Mouse (Mus musculus): ENCODE measurements around the gene Odf4. TPM values are rescaled to one million over a fixed set of nuclear protein-coding genes. Genes with fewer than 3 reads are reported as not detected.

Gene Odf4
- polyA plus RNA-seq, 1 experiment from 2014 or later, result not detected

- Histone ChIP-seq H3K9me3 (ENCODE audit: control insufficient read depth, low read length) (no peaks in the 10 kb centered on the region), H3K36me3 (ENCODE audit: control insufficient read depth, insufficient read depth, low read length) (no peaks in the 10 kb centered on the region), H3K9ac (ENCODE audit: low read length) (no peak overlapping the region), H3K27me3 (ENCODE audit: control insufficient read depth, insufficient read depth, low read length) (no peaks in the 10 kb centered on the region), H3K4me3 (ENCODE audit: low read depth, low read length) (no peak overlapping the region), H3K27ac (ENCODE audit: low read depth, low read length) (no peak overlapping the region), H3K4me1 (replicated peaks; ENCODE audit: control insufficient read depth, insufficient read depth, low read length) (peaks cover 2% of the 10 kb centered on the region; the same call in 1 of the 2 replicates), H3K4me2 (ENCODE audit: low read depth, low read length, severe bottlenecking) (no peak overlapping the region)
- no peak for ATAC-seq (replicated peaks; ENCODE audit: low FRiP score)
- DNase-seq (ENCODE audit: low spot score), result no peak
- WGBS, result 76% methylated on average over 6 of the region's 6 CpGs
These were observed 29.0 kb downstream of the Odf4 start for GRCm38 (mm10) chr11:68897838-68898237.

- H3K9ac ChIP-seq (ENCODE audit: low read length), result no peak overlapping the region
- no peak for ATAC-seq (replicated peaks; ENCODE audit: low FRiP score)
- DNase-seq (ENCODE audit: low spot score), result no peak
- H3K27me3 ChIP-seq (ENCODE audit: control insufficient read depth, insufficient read depth, low read length), result no peaks in the 10 kb centered on the region
- WGBS, result 51% methylated on average over 4 of the region's 4 CpGs
- no peak overlapping the region for H3K27ac ChIP-seq (ENCODE audit: low read depth, low read length)
- no peak overlapping the region for H3K4me3 ChIP-seq (ENCODE audit: low read depth, low read length)
- no peak overlapping the region for H3K4me2 ChIP-seq (ENCODE audit: low read depth, low read length, severe bottlenecking)
- H3K4me1 ChIP-seq (replicated peaks; ENCODE audit: control insufficient read depth, insufficient read depth, low read length), result 0 out of 2 replicates have a peak, but pooled peaks cover 2% of the 10 kb centered on the region
- H3K36me3 ChIP-seq (ENCODE audit: control insufficient read depth, insufficient read depth, low read length), result no peaks in the 10 kb centered on the region
- H3K9me3 ChIP-seq (ENCODE audit: control insufficient read depth, low read length), result no peaks in the 10 kb centered on the region
These were observed 29.8 kb downstream of the Odf4 start for GRCm38 (mm10) chr11:68897120-68897519.

GRCm38 (mm10) chr11:68896247-68896646 lies 30.6 kb downstream of the Odf4 start:
- H3K4me2 ChIP-seq (ENCODE audit: low read depth, low read length, severe bottlenecking), result no peak overlapping the region
- no peaks in the 10 kb centered on the region for H3K27me3 ChIP-seq (ENCODE audit: control insufficient read depth, insufficient read depth, low read length)
- no peak overlapping the region for H3K27ac ChIP-seq (ENCODE audit: low read depth, low read length)
- ATAC-seq (replicated peaks; ENCODE audit: low FRiP score) (no peak), DNase-seq (ENCODE audit: low spot score) (no peak)
- H3K4me1 ChIP-seq (replicated peaks; ENCODE audit: control insufficient read depth, insufficient read depth, low read length), result 0 out of 2 replicates have a peak, but pooled peaks cover 2% of the 10 kb centered on the region
- WGBS, result 95% methylated on average over 5 of the region's 5 CpGs
- H3K36me3 ChIP-seq (ENCODE audit: control insufficient read depth, insufficient read depth, low read length), result no peaks in the 10 kb centered on the region
- H3K9ac ChIP-seq (ENCODE audit: low read length), result no peak overlapping the region
- no peak overlapping the region for H3K4me3 ChIP-seq (ENCODE audit: low read depth, low read length)
- no peaks in the 10 kb centered on the region for H3K9me3 ChIP-seq (ENCODE audit: control insufficient read depth, low read length)

GRCm38 (mm10) chr11:68893911-68894464 lies 32.9 kb downstream of the Odf4 start:
- H3K36me3 ChIP-seq (ENCODE audit: control insufficient read depth, insufficient read depth, low read length), result no peaks in the 10 kb centered on the region
- ATAC-seq (replicated peaks; ENCODE audit: low FRiP score) (no peak), DNase-seq (ENCODE audit: low spot score) (no peak)
- H3K9me3 ChIP-seq (ENCODE audit: control insufficient read depth, low read length), result no peaks in the 10 kb centered on the region
- no peaks in the 10 kb centered on the region for H3K27me3 ChIP-seq (ENCODE audit: control insufficient read depth, insufficient read depth, low read length)
- H3K27ac ChIP-seq (ENCODE audit: low read depth, low read length), result no peak overlapping the region
- 73% methylated on average over 12 of the region's 12 CpGs for WGBS
- no peak overlapping the region for H3K4me2 ChIP-seq (ENCODE audit: low read depth, low read length, severe bottlenecking)
- no peak overlapping the region for H3K4me3 ChIP-seq (ENCODE audit: low read depth, low read length)
- no peaks in the 10 kb centered on the region for H3K4me1 ChIP-seq (replicated peaks; ENCODE audit: control insufficient read depth, insufficient read depth, low read length)
- no peak overlapping the region for H3K9ac ChIP-seq (ENCODE audit: low read length)

GRCm38 (mm10) chr11:68892233-68892832 lies 34.5 kb downstream of the Odf4 start:
- Histone ChIP-seq H3K4me1 (replicated peaks; ENCODE audit: control insufficient read depth, insufficient read depth, low read length) (no peaks in the 10 kb centered on the region), H3K4me3 (ENCODE audit: low read depth, low read length) (no peak overlapping the region), H3K4me2 (ENCODE audit: low read depth, low read length, severe bottlenecking) (no peak overlapping the region), H3K9me3 (ENCODE audit: control insufficient read depth, low read length) (no peaks in the 10 kb centered on the region), H3K27me3 (ENCODE audit: control insufficient read depth, insufficient read depth, low read length) (no peaks in the 10 kb centered on the region), H3K9ac (ENCODE audit: low read length) (no peak overlapping the region), H3K36me3 (ENCODE audit: control insufficient read depth, insufficient read depth, low read length) (no peaks in the 10 kb centered on the region), H3K27ac (ENCODE audit: low read depth, low read length) (no peak overlapping the region)
- 76% methylated on average over 15 of the region's 15 CpGs for WGBS
- DNase-seq (ENCODE audit: low spot score) (no peak), ATAC-seq (replicated peaks; ENCODE audit: low FRiP score) (no peak)

- no peak overlapping the region for H3K4me2 ChIP-seq (ENCODE audit: low read depth, low read length, severe bottlenecking)
- H3K36me3 ChIP-seq (ENCODE audit: control insufficient read depth, insufficient read depth, low read length), result no peaks in the 10 kb centered on the region
- DNase-seq (ENCODE audit: low spot score), result no peak
- no peak overlapping the region for H3K9ac ChIP-seq (ENCODE audit: low read length)
- no peak for ATAC-seq (replicated peaks; ENCODE audit: low FRiP score)
- no peaks in the 10 kb centered on the region for H3K27me3 ChIP-seq (ENCODE audit: control insufficient read depth, insufficient read depth, low read length)
- H3K4me1 ChIP-seq (replicated peaks; ENCODE audit: control insufficient read depth, insufficient read depth, low read length), result no peaks in the 10 kb centered on the region
- no peak overlapping the region for H3K4me3 ChIP-seq (ENCODE audit: low read depth, low read length)
- no peaks in the 10 kb centered on the region for H3K9me3 ChIP-seq (ENCODE audit: control insufficient read depth, low read length)
- 84% methylated on average over 5 of the region's 5 CpGs for WGBS
- no peak overlapping the region for H3K27ac ChIP-seq (ENCODE audit: low read depth, low read length)
These were observed 35.1 kb downstream of the Odf4 start for GRCm38 (mm10) chr11:68891823-68892222.

GRCm38 (mm10) chr11:68890625-68891024 lies 36.3 kb downstream of the Odf4 start:
- no peak for ATAC-seq (replicated peaks; ENCODE audit: low FRiP score)
- Histone ChIP-seq H3K9ac (ENCODE audit: low read length) (no peak overlapping the region), H3K9me3 (ENCODE audit: control insufficient read depth, low read length) (no peaks in the 10 kb centered on the region), H3K4me2 (ENCODE audit: low read depth, low read length, severe bottlenecking) (no peak overlapping the region), H3K27ac (ENCODE audit: low read depth, low read length) (no peak overlapping the region), H3K36me3 (ENCODE audit: control insufficient read depth, insufficient read depth, low read length) (no peaks in the 10 kb centered on the region), H3K4me3 (ENCODE audit: low read depth, low read length) (no peak overlapping the region), H3K4me1 (replicated peaks; ENCODE audit: control insufficient read depth, insufficient read depth, low read length) (no peaks in the 10 kb centered on the region), H3K27me3 (ENCODE audit: control insufficient read depth, insufficient read depth, low read length) (no peaks in the 10 kb centered on the region)
- 59% methylated on average over 2 of the region's 2 CpGs for WGBS
- no peak for DNase-seq (ENCODE audit: low spot score)

- no peak overlapping the region for H3K27ac ChIP-seq (ENCODE audit: low read depth, low read length)
- H3K27me3 ChIP-seq (ENCODE audit: control insufficient read depth, insufficient read depth, low read length), result no peaks in the 10 kb centered on the region
- ATAC-seq (replicated peaks; ENCODE audit: low FRiP score), result no peak
- DNase-seq (ENCODE audit: low spot score), result no peak
- H3K9me3 ChIP-seq (ENCODE audit: control insufficient read depth, low read length), result no peaks in the 10 kb centered on the region
- no peaks in the 10 kb centered on the region for H3K36me3 ChIP-seq (ENCODE audit: control insufficient read depth, insufficient read depth, low read length)
- H3K4me1 ChIP-seq (replicated peaks; ENCODE audit: control insufficient read depth, insufficient read depth, low read length), result no peaks in the 10 kb centered on the region
- no peak overlapping the region for H3K4me2 ChIP-seq (ENCODE audit: low read depth, low read length, severe bottlenecking)
- no peak overlapping the region for H3K4me3 ChIP-seq (ENCODE audit: low read depth, low read length)
- no peak overlapping the region for H3K9ac ChIP-seq (ENCODE audit: low read length)
- 81% methylated on average over 2 of the region's 2 CpGs for WGBS
These were observed 38.2 kb downstream of the Odf4 start for GRCm38 (mm10) chr11:68888653-68889052.

- no peaks in the 10 kb centered on the region for H3K27me3 ChIP-seq (ENCODE audit: control insufficient read depth, insufficient read depth, low read length)
- H3K27ac ChIP-seq (ENCODE audit: low read depth, low read length), result no peak within 1 kb of the TSS
- no peaks in the 10 kb centered on the region for H3K9me3 ChIP-seq (ENCODE audit: control insufficient read depth, low read length)
- H3K4me2 ChIP-seq (ENCODE audit: low read depth, low read length, severe bottlenecking), result no peak within 1 kb of the TSS
- ATAC-seq (replicated peaks; ENCODE audit: low FRiP score) (no peak), DNase-seq (ENCODE audit: low spot score) (no peak)
- WGBS, result 41% methylated on average over 6 of the region's 6 CpGs
- no peak within 1 kb of the TSS for H3K9ac ChIP-seq (ENCODE audit: low read length)
- H3K4me3 ChIP-seq (ENCODE audit: low read depth, low read length), result no peak within 1 kb of the TSS
- H3K4me1 ChIP-seq (replicated peaks; ENCODE audit: control insufficient read depth, insufficient read depth, low read length), result no peaks in the 10 kb centered on the region
- H3K36me3 ChIP-seq (ENCODE audit: control insufficient read depth, insufficient read depth, low read length), result no peaks in the 10 kb centered on the region
These were observed 38.6 kb downstream of the Odf4 start, which contains the start of gene Rnf222 for GRCm38 (mm10) chr11:68888253-68888652. Gene Rnf222 (plus strand): TSS chr11:68888553.
